Mouse (Mus musculus) cerebellum, adult 9-11 months (tissue): Measurements from ENCODE around the gene Daxx.
"Not testable (repeated sequence)": the region's sequence is repeated elsewhere in the genome, so short reads cannot be mapped to it uniquely, and the experiment has no call there.

Experiments
- DNase-seq: peaks from one replicate; pipeline ENCODE4 v3.0.0; 2022

Gene Daxx

GRCm38 (mm10) chr17:33909077-33909868 lies at the start of gene Daxx:
TSS of gene Daxx (plus strand) at chr17:33909414.
- DNase-seq, result peak; percentile 99

GRCm38 (mm10) chr17:33865330-33866030 lies 43.7 kb upstream of the Daxx start:
- no peak for DNase-seq

- DNase-seq, result not testable (repeated sequence)
These were observed 35.7 kb upstream of the Daxx start, which contains the start of gene Gm7029 for GRCm38 (mm10) chr17:33873537-33873936. TSS of gene Gm7029 (plus strand) at chr17:33873837.

- DNase-seq, result no peak
These were observed 34.8 kb upstream of the Daxx start for GRCm38 (mm10) chr17:33874411-33874810.

- not testable (repeated sequence) for DNase-seq
These were observed 33.4 kb upstream of the Daxx start for GRCm38 (mm10) chr17:33875797-33876196.

GRCm38 (mm10) chr17:33884320-33884719 lies 24.9 kb upstream of the Daxx start:
- DNase-seq, result not testable (repeated sequence)

GRCm38 (mm10) chr17:33887802-33888201 lies 21.4 kb upstream of the Daxx start:
- not testable (repeated sequence) for DNase-seq

GRCm38 (mm10) chr17:33888230-33888629 lies 21.0 kb upstream of the Daxx start:
- DNase-seq, result not testable (repeated sequence)

GRCm38 (mm10) chr17:33889941-33890532 lies 19.2 kb upstream of the Daxx start:
- DNase-seq, result not testable (repeated sequence)

GRCm38 (mm10) chr17:33890533-33891059 lies 18.6 kb upstream of the Daxx start, which contains the start of gene Kifc1:
TSS of gene Kifc1 (minus strand) at chr17:33890661.
- peak; percentile 100 for DNase-seq

- DNase-seq, result no peak
These were observed 17.9 kb upstream of the Daxx start for GRCm38 (mm10) chr17:33891357-33891756.

GRCm38 (mm10) chr17:33891892-33892291 lies 17.3 kb upstream of the Daxx start:
- DNase-seq, result not testable (repeated sequence)

GRCm38 (mm10) chr17:33892429-33892828 lies 16.8 kb upstream of the Daxx start:
- DNase-seq, result no peak

GRCm38 (mm10) chr17:33893011-33893410 lies 16.2 kb upstream of the Daxx start:
- not testable (repeated sequence) for DNase-seq

- no peak for DNase-seq
These were observed 12.0 kb upstream of the Daxx start for GRCm38 (mm10) chr17:33897114-33897794.

GRCm38 (mm10) chr17:33898193-33898592 lies 11.0 kb upstream of the Daxx start:
- not testable (repeated sequence) for DNase-seq

- DNase-seq, result no peak
These were observed 9.6 kb upstream of the Daxx start for GRCm38 (mm10) chr17:33899642-33900041.

- DNase-seq, result peak; percentile 23
These were observed 8.8 kb upstream of the Daxx start for GRCm38 (mm10) chr17:33900281-33900988.

- DNase-seq, result no peak
These were observed 8.3 kb upstream of the Daxx start for GRCm38 (mm10) chr17:33900989-33901314.

GRCm38 (mm10) chr17:33901653-33902052 lies 7.6 kb upstream of the Daxx start:
- DNase-seq, result no peak

GRCm38 (mm10) chr17:33902079-33902478 lies 7.1 kb upstream of the Daxx start:
- no peak for DNase-seq

GRCm38 (mm10) chr17:33902491-33902890 lies 6.7 kb upstream of the Daxx start:
- DNase-seq, result no peak
